Mouse (Mus musculus): Measurements from ENCODE around the gene Cmtm2a. TPM values are rescaled to one million over a fixed set of nuclear protein-coding genes. Genes with fewer than 3 reads are reported as not detected.
A peak's percentile ranks its signal among the peaks of the same experiment; 100 is the strongest.

The Cmtm2a gene
- polyA plus RNA-seq, 1 experiment = not detected

DNA sequence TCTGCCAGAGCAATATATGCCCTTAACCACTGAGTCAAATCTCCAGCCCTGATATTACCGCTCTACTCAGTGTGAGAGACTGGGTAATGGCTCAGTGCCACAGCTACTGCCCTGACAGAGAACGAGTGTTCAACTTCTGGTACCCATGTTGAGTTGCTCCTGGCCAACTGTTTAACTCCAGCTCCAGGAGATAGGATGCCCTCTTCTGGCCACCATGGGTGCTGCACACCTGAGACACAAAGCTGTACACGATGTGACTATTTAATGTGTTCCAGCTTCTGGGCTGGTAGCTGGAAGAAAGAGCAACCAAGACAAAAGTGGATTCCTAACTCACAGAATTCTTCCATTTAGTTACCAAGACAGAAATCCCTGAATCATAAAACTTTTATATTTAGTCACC is 40.0 kb downstream of the Cmtm2a start:
- DNase-seq (ENCODE audit: low read depth) = no peak
- peak; percentile 29; the same call in 1 of the 2 replicates for TF ChIP-seq CTCF (IDR thresholded peaks at IDR 0.05; ENCODE audit: borderline replicate concordance, extremely low read depth, insufficient read depth, insufficient read length)
- TF ChIP-seq POLR2A (IDR thresholded peaks at IDR 0.05; ENCODE audit: borderline replicate concordance, extremely low read depth, insufficient read depth, insufficient read length, poor library complexity, severe bottlenecking) = no peak

DNA sequence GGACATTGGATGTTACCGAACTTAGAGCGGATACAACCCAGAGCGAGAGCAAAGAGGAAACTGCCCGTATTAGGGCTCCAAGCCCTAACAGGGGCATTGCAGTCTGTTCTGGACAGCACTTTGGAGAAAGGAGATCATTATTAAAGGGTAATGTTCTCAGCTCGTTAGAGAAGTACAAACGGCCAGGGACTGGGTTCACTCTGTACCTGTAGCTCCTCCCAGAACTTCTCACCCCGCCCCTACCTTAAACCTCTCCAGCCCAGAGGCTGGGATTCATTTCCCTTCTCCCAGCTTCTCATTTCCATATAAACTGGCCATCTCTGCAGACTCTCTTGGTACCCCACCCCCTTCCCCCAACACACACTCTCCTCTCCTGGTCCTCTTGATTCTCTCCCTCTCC is 41.5 kb downstream of the Cmtm2a start:
- TF ChIP-seq POLR2A (IDR thresholded peaks at IDR 0.05; ENCODE audit: borderline replicate concordance, extremely low read depth, insufficient read depth, insufficient read length, poor library complexity, severe bottlenecking) = no peak
- TF ChIP-seq CTCF (IDR thresholded peaks at IDR 0.05; ENCODE audit: borderline replicate concordance, extremely low read depth, insufficient read depth, insufficient read length) = no peak
- no peak for DNase-seq (ENCODE audit: low read depth)

DNA sequence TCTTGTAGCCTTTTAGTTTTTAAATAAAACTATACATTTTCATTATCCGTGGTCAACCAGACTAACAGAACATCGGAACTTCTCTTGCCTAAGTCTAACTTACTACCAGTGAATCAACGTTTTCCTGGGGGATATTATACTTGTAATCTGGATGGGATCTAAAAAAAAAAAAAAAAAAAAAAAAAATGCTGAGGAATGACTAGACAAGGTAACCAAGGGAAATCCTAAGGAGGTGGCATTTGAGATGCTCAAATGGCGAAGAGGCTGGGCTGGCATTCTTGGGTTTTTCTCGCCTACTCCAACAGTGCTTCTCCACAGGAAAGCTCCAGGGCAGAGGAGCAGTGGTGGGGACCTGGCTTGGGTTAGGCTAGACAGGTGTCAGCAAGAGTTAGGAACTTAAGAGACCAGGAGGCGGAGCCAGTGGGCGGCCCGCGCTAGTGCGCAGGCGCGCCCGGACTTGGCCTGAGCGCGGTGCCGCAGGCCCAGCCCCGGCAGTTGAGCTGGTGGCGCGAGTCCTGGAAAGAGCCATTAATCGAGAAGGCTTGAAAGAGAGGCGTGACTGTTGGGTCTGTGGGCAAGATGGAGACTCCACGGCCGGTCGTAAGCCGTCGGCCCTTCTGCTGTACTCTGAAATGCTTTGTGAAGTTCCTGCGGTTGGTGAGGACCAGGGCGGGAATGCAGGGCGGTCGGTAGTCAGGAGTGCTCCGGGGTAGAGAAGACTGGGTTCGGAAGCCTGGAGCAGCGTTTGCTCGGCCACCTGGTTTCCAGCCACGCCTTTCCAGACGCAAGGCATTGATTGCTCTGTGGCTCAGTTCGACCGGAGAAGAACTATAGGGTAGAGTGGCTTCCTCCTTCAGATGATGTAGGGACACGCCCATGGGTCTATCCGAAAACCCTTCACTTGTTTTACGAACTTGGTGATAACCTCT is 42.3 kb downstream of the Cmtm2a start, which contains the start of gene Cklf:
Gene Cklf, plus strand, starts transcription at position 423 of the 929 bp plus-strand sequence.
- DNase-seq (ENCODE audit: low read depth) = peak; percentile 96
- TF ChIP-seq POLR2A (IDR thresholded peaks at IDR 0.05; ENCODE audit: borderline replicate concordance, extremely low read depth, insufficient read depth, insufficient read length, poor library complexity, severe bottlenecking) (peak; percentile 86), CTCF (IDR thresholded peaks at IDR 0.05; ENCODE audit: borderline replicate concordance, extremely low read depth, insufficient read depth, insufficient read length) (0 out of 2 replicates have a peak, but pooled peaks have one; percentile 36)

DNA sequence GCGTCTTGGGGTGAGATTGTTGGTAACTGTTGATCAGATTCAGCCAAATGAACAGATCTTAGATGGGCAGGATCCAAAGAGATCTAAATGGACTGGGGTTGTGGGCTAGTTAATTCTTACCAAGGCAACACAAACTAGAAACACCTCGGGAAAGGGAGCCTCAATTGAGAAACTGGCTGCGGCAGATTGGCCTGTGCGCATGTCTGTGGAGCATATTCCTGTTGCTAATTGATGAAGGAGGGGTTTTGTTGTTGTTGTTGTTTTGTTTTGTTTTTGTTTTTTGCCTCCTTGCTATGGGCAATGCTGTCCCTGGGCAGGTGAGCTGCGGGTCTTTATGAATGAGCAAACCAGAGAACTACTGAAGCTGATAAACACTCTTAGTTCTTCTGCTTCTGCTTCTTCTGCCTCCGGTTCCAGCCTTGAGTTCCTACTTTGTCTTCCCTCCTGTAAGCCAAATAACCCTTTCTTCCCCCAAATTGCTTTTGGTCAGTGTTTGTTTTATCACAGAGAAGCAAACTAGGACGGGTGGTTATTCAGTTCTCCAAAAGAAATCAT is 43.5 kb downstream of the Cmtm2a start:
- TF ChIP-seq CTCF (IDR thresholded peaks at IDR 0.05; ENCODE audit: borderline replicate concordance, extremely low read depth, insufficient read depth, insufficient read length) (no peak), POLR2A (IDR thresholded peaks at IDR 0.05; ENCODE audit: borderline replicate concordance, extremely low read depth, insufficient read depth, insufficient read length, poor library complexity, severe bottlenecking) (no peak)
- DNase-seq (ENCODE audit: low read depth) = no peak

DNA sequence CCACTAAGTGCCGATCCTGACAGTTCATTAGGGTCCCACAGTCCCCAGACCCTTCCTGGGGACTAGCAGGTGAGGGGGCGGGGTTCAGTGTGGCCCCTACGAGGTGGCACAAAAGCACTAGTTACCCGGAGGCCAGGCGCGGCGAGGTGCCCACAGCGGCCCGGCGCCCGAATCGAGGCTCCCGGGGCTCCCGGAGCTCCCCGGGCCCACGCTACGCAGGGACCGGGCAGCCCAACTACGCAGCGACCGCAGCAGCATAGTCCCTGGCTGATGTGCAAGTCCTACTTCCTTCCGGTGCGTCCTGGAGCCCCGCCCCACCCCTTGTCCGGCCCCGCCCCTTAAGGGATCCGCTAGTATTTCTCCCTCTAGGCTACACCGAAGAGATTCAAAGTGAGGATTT is 44.7 kb downstream of the Cmtm2a start, which contains the start of gene Tk2:
Gene Tk2, minus strand, starts transcription at position 283 of the 400 bp plus-strand sequence.
- peak; percentile 82 for TF ChIP-seq POLR2A (IDR thresholded peaks at IDR 0.05; ENCODE audit: borderline replicate concordance, extremely low read depth, insufficient read depth, insufficient read length, poor library complexity, severe bottlenecking)
- TF ChIP-seq CTCF (IDR thresholded peaks at IDR 0.05; ENCODE audit: borderline replicate concordance, extremely low read depth, insufficient read depth, insufficient read length) = no peak
- DNase-seq (ENCODE audit: low read depth) = peak; percentile 93

DNA sequence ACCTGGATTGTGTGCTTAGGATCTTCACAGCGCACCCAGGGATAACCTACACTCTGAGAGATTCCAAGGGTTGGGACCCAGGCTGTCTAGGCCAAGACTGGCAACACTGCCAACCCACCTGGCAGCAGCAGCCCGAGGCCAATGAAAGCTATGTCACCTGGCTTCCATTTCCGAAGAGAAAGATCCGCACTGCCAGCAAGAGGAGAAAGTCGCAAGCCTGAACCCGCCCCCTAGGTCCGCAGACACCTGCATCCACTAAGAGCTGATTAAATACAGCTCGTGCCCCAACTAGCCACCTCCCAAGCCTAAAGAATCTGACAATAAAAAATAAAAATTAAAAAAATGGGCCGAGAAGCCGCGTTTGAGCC is 45.1 kb downstream of the Cmtm2a start:
- TF ChIP-seq CTCF (IDR thresholded peaks at IDR 0.05; ENCODE audit: borderline replicate concordance, extremely low read depth, insufficient read depth, insufficient read length) (no peak), POLR2A (IDR thresholded peaks at IDR 0.05; ENCODE audit: borderline replicate concordance, extremely low read depth, insufficient read depth, insufficient read length, poor library complexity, severe bottlenecking) (no peak)
- peak; percentile 14 for DNase-seq (ENCODE audit: low read depth)

DNA sequence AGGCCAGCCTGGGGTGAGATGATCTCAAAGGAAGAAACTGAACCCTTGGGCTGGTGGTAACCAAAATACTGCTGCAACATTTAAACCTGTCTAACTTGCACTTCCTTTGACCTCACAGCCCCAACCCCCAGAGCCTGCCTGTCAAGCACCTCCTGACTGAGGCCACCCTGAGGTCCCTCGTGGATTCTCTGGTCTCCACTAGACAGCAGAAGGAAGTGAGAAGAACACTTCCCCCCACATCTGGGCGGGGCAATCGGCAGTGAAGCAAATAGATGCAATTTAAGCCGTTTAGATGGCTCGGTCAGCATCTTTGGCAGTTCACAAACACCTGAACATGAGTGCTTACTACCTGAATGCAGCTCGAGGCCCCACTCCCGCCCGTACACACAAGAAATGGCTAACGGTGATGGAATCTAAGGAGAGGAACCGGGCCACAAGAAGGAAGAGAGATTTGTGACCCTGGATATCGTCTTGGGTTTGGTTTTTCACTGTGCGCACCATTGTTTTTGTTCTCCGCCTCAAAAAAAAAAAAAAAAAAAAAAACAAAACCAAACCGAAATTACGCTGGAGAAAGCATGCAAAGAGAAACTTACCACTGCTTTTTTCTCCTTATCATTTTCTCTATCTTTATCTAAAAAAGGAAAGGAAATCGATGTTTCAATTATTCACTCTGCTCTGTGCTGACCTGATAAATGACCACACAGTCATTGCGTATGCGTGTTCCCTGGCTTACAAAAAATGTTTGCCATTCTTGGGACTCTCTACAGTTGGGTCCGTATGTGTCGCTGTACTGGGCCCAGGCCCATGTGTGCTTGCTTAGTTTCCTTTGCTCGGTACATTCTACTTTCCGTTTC is 45.7 kb downstream of the Cmtm2a start:
- TF ChIP-seq POLR2A (IDR thresholded peaks at IDR 0.05; ENCODE audit: borderline replicate concordance, extremely low read depth, insufficient read depth, insufficient read length, poor library complexity, severe bottlenecking) (no peak), CTCF (IDR thresholded peaks at IDR 0.05; ENCODE audit: borderline replicate concordance, extremely low read depth, insufficient read depth, insufficient read length) (no peak)
- no peak for DNase-seq (ENCODE audit: low read depth)

DNA sequence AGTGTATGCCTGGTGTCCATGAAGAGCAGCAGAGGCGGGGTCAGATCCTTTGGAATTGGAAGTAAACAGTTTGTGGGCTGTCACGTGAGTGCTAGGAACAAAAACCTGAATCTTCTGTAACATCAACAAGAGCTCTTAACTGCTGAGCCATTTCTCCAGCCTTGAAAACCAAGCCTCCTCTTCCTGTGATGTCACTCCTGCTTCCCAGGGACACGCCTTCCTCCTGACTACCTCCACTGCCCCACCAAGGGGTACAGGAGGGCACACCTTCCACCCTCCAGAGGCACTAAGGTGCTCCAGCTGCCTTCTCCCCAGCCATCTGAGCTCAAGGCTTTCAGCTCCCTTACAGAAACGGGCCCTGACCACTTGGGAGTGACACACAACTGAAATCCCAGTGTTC is 46.4 kb downstream of the Cmtm2a start:
- DNase-seq (ENCODE audit: low read depth) = no peak
- TF ChIP-seq CTCF (IDR thresholded peaks at IDR 0.05; ENCODE audit: borderline replicate concordance, extremely low read depth, insufficient read depth, insufficient read length) (no peak), POLR2A (IDR thresholded peaks at IDR 0.05; ENCODE audit: borderline replicate concordance, extremely low read depth, insufficient read depth, insufficient read length, poor library complexity, severe bottlenecking) (no peak)

DNA sequence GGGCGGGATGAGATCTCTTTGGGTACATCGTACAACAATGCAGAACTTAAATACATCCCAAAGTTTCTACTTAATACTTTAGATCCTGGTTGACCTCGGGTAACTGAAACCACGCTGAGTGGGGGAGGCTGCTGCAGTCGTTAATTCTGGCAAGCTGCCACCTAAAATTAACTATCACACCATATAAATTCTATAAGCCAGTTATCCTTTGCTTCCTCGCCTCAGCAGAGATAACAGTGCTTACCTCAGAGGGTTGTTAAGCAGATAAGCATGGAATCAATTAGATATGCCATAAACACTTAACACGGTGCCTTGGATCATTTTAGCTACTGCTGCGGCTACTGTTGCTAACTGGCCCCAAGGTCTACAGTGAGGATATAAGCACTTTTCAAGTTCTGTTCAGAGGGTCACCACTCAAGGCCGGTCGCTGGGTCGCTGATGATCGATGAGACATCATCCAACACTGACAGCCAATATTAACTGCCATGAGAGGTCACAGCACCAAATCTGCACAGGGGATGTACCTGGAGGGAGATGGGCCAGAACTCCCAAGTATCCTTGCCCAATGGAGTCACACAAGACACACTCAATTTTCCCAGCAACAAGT is 50.8 kb downstream of the Cmtm2a start:
- no peak for DNase-seq (ENCODE audit: low read depth)
- no peak for TF ChIP-seq CTCF (IDR thresholded peaks at IDR 0.05; ENCODE audit: borderline replicate concordance, extremely low read depth, insufficient read depth, insufficient read length)
- no peak for TF ChIP-seq POLR2A (IDR thresholded peaks at IDR 0.05; ENCODE audit: borderline replicate concordance, extremely low read depth, insufficient read depth, insufficient read length, poor library complexity, severe bottlenecking)

DNA sequence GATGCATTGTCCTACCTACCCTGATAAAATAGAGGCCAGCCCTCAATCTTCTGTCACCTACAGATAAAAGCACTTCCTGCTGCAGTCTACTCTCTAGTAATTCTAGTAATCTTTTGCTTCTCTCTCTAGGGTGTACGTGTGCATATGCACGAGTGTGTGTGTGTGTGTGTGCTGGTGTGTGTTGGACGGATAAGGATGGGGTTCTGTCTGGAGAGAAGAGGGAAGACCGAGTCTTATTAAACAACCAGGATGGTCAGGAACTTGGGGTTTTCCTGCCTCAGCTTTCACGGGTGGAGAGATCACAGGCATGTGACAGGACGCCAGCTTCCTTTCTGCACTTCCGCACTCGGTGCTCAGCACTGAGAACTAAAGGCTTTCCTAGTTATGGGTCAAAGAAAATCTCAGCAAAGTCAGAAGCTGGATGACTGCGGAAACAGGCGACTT is 53.5 kb downstream of the Cmtm2a start:
- DNase-seq (ENCODE audit: low read depth) = no peak
- TF ChIP-seq POLR2A (IDR thresholded peaks at IDR 0.05; ENCODE audit: borderline replicate concordance, extremely low read depth, insufficient read depth, insufficient read length, poor library complexity, severe bottlenecking) = no peak
- TF ChIP-seq CTCF (IDR thresholded peaks at IDR 0.05; ENCODE audit: borderline replicate concordance, extremely low read depth, insufficient read depth, insufficient read length) = no peak

Data from brain, embryonic 14.5 days (tissue).